Mouse (Mus musculus) testis, adult 2 months (tissue): ENCODE data around the gene Wdr43.

Experiments
- CTCF ChIP-seq: fragments of 200-500 bp; IDR thresholded peaks from 2 replicates; pipeline ENCODE4 v1.5.1; 2012; ENCODE audit warnings: low read depth, mild to moderate bottlenecking, inconsistent platforms, low read length, moderate library complexity; ENCODE audit not compliant: control insufficient read depth, insufficient read depth, insufficient replicate concordance
- POLR2A ChIP-seq: fragments of 200-500 bp; IDR thresholded peaks from 2 replicates; pipeline ENCODE4 v1.6.1; 2012; ENCODE audit warnings: low read depth, mild to moderate bottlenecking, inconsistent platforms, low read length, moderate library complexity; ENCODE audit not compliant: control insufficient read depth

GRCm38 (mm10) chr17:71658666-71659065 lies 43.0 kb downstream of the Wdr43 start:
- TF ChIP-seq POLR2A (no peak), CTCF (no peak)
